Mouse (Mus musculus) liver, adult 2 months (tissue): ENCODE results near the gene Rpl31.

ENCODE experiments used
- CTCF ChIP-seq: fragments of 200-500 bp; IDR thresholded peaks from 2 replicates; pipeline ENCODE4 v1.5.1; 2011; ENCODE audit warnings: low read depth, low read length, control low read depth
- POLR2A ChIP-seq: fragments of 200-500 bp; IDR thresholded peaks from 2 replicates; pipeline ENCODE4 v1.6.1; 2011; ENCODE audit warnings: low read length, control low read depth; ENCODE audit not compliant: insufficient read depth; ENCODE audit errors: extremely low read depth

- TF ChIP-seq CTCF (no peak), POLR2A (no peak)
Measured at GRCm38 (mm10) chr1:39325228-39325627, 42.4 kb upstream of the Rpl31 start.
